Mouse (Mus musculus): ENCODE results near the gene Gja8. TPM values are rescaled to one million over a fixed set of nuclear protein-coding genes. Genes with fewer than 3 reads are reported as not detected.

Gene Gja8
- polyA plus RNA-seq (2015; fragmentation: Nextera tagmentation; extraction: Ambion mirVana) = 0.04 TPM in 1 of 2 replicates, not detected in the other

DNA sequence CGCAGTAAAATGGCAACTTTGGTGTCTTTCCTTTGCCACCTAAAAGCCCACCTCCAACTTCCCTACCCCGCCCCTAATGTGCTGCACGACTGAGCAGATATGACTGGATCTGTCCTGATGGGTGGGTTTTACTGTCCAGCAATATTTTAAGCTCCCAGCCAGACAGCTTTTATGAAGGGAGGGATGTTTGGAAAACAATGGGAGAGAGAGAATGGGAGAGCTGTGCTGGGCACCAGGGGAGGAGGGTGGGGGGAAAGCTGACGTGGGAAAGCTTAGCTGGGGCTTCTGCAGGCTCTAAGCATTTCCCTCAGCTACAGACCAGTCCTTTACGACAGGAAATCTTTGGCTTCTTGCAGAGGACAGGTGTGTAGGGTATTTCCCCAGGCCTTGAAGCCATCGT is at the start of gene Gja8:
Gja8 (minus strand) TSS at position 101 of the 400 bp plus-strand sequence.
- 74% methylated on average over 6 of the region's 6 CpGs for WGBS
- H3K27me3 ChIP-seq = no peaks in the 10 kb centered on the region
- H3K4me3 ChIP-seq (replicated peaks) = no peak within 1 kb of the TSS
- no peak within 1 kb of the TSS for H3K4me2 ChIP-seq (replicated peaks)
- peaks cover 3% of the 10 kb centered on the region for H3K4me1 ChIP-seq (replicated peaks)
- no peak within 1 kb of the TSS for H3K27ac ChIP-seq
- no peak within 1 kb of the TSS for H3K9ac ChIP-seq (replicated peaks)
- no peaks in the 10 kb centered on the region for H3K36me3 ChIP-seq
- no peak for ATAC-seq
- no peaks in the 10 kb centered on the region for H3K9me3 ChIP-seq

DNA sequence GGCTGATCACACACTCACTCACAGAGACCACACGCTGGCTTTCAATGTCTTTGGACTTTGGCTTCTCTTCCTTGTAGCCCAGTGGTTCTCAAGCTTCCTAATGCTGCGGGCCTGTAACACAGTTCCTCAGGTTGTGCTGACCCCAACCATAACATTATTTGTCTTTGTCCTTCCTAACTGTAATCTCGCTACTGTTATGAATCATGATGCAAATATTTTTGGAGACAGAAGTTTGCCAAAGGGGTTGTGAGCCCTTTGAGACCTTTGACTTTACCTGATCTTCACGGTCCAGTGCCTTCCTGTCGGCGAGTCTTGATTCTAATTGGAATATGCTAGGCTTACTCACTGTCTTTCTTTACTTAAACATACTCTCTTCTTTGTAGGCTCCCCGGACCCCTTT is 48.6 kb upstream of the Gja8 start:
- Histone ChIP-seq H3K27me3 (no peaks in the 10 kb centered on the region), H3K27ac (no peak overlapping the region), H3K4me2 (replicated peaks) (no peak overlapping the region), H3K4me3 (replicated peaks) (no peak overlapping the region), H3K9ac (replicated peaks) (no peak overlapping the region), H3K36me3 (no peaks in the 10 kb centered on the region), H3K9me3 (no peaks in the 10 kb centered on the region), H3K4me1 (replicated peaks) (no peaks in the 10 kb centered on the region)
- 85% methylated on average over 7 of the region's 7 CpGs for WGBS
- no peak for ATAC-seq

DNA sequence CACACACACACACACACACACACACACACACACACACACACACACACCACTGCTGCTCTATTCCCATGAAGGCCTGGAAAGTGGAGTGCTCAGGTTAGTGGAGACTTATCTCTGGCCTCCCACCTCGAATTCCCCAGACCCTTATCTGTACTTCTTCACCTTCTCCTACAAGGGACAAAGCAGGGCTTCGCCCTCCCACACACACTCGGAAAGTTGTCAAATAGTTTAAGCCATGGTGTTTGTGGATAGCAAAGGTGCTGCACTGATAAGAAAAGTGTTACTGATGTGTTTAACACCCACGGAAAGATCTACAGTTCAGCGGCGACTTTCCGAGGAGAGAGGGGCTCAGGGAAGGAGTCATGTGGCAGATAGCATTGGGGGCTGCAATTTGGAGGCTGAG is 45.2 kb upstream of the Gja8 start:
- Histone ChIP-seq H3K36me3 (no peaks in the 10 kb centered on the region), H3K9ac (replicated peaks) (no peak overlapping the region), H3K4me1 (replicated peaks) (no peaks in the 10 kb centered on the region), H3K27ac (no peak overlapping the region), H3K27me3 (no peaks in the 10 kb centered on the region), H3K4me2 (replicated peaks) (no peak overlapping the region), H3K9me3 (no peaks in the 10 kb centered on the region), H3K4me3 (replicated peaks) (no peak overlapping the region)
- WGBS = 79% methylated on average over 7 of the region's 7 CpGs
- no peak for ATAC-seq

DNA sequence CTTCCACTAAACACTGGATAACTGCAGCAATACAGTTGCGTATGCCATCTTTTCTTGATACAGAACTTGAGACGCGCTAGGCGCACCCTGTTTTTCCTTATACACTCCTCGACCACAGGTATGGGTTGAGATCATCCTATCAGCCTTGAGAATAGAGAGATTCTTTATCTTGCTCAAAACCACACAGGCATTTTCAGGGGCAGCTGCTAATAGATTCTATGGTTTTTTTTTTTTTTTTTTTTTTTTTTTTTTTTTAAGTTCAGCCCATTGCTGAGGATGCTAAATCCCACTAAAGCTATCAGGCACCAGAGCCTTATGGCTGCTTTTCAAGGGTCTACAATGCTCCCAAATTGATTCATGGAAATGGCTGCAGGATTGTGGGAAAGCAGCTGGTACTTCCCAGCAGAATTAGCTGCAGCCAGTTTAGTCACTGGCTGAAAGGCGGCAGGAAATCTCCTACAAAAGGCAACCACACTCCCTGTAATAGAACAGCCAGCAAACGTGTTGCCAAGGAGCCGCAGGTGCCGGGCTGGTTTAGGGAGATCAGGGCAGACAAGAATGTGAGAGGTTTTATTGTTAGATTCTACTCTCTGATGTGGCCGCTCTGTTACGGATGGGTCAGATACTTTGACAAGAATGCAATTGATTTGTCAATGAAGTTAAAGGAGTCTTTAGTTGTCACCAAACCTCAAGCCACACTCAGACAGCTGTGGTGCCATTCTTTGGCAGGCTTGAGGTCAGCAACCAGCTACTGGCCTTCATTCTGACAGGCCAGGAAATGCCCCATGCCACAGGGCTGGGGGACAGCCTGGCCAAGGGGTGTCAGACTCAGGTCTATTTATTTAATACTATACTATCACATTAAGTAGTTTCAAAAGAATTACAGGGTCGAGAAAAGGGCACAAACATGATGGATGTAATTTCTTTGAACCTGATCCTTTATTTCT is 37.5 kb upstream of the Gja8 start:
- H3K36me3 ChIP-seq = no peaks in the 10 kb centered on the region
- H3K4me3 ChIP-seq (replicated peaks) = no peak overlapping the region
- H3K9ac ChIP-seq (replicated peaks) = no peak overlapping the region
- peaks cover 11% of the 10 kb centered on the region for H3K4me1 ChIP-seq (replicated peaks)
- H3K27ac ChIP-seq = 0 out of 2 replicates have a peak overlapping the region, but pooled peaks have one; percentile 31
- no peak overlapping the region for H3K4me2 ChIP-seq (replicated peaks)
- WGBS = 45% methylated on average over 12 of the region's 12 CpGs
- no peaks in the 10 kb centered on the region for H3K9me3 ChIP-seq
- H3K27me3 ChIP-seq = no peaks in the 10 kb centered on the region
- ATAC-seq = peak; percentile 81

DNA sequence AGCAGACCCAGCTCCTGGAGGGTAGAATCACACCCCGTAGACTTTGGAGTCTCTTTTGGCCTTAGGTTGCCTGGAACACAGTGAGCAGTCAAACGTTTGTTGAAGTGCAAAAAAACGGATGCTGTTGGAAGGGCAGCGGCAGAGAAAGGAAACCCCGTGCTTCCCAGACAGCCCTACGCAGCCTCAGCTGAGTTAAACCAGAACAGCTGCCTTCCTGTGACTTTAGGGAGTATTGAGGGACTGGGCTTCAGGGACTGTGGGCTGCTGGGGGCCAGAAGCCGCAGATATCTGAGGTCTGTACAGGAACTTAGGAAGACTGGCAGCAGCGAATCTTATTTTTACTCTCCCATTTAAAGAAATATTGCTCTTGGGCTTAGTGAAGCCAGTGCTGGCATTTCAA is 34.8 kb upstream of the Gja8 start:
- Histone ChIP-seq H3K27me3 (no peaks in the 10 kb centered on the region), H3K27ac (no peak overlapping the region), H3K4me3 (replicated peaks) (no peak overlapping the region), H3K4me2 (replicated peaks) (no peak overlapping the region), H3K9me3 (no peaks in the 10 kb centered on the region), H3K4me1 (replicated peaks) (peaks cover 11% of the 10 kb centered on the region), H3K36me3 (no peaks in the 10 kb centered on the region), H3K9ac (replicated peaks) (no peak overlapping the region)
- no peak for ATAC-seq
- 67% methylated on average over 8 of the region's 8 CpGs for WGBS

DNA sequence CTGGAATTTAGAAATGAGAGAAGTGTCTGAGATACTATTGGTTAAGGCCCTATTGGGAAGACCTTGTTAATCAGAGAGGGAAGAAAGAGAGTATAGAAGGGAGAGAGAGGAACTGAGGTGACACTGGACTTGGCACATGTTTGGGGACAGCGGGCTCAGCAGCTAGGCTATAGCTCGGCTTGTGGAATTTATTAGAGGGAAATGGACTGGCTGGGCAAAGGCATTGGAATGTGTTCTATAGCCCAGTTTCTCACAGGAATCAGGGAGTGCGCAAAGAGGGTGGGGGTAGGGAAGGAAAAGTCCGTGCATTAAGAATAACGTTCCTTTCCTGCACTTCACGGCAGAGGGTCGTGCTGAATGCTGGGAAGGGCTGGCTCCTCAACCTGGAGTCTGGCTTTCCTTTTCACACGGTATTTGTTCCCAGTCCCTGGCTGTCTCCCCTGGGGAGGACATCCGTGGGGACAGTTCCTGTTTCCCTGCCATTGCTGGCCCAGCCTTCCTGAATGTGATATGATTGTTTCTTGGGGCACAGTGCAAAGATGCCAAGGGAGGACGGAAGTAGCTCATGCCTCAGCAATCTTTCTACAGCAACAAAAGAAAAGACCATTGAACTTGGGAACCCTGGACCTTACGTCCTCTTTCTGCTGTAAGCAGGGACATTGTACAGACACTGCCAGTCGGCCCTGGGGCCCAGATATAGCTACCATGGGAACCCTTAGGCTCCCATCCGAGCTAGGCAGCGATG is 27.8 kb upstream of the Gja8 start:
- Histone ChIP-seq H3K4me1 (replicated peaks) (no peaks in the 10 kb centered on the region), H3K36me3 (no peaks in the 10 kb centered on the region), H3K27ac (no peak overlapping the region), H3K4me2 (replicated peaks) (no peak overlapping the region), H3K27me3 (no peaks in the 10 kb centered on the region), H3K9ac (replicated peaks) (no peak overlapping the region), H3K4me3 (replicated peaks) (no peak overlapping the region), H3K9me3 (no peaks in the 10 kb centered on the region)
- ATAC-seq = no peak
- WGBS = 60% methylated on average over 14 of the region's 14 CpGs

DNA sequence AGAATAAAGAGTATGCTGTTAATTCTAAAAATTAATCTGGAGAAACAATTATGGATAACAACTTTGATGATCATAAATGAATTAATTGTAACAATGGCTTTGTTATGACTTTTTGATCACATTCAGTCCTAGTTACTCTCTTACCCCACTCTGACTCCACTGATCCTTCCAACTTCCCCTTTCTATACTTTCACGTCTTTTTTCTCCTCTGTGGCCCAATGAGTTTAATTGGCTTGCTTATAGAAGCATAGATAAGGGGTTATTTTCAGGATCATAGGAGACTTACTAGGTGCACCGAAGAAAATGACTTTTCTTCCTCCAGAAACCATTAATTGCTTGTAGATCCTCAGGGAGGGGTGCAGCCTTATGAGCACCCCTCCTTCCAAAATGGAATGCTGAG is 16.9 kb upstream of the Gja8 start:
- H3K9ac ChIP-seq (replicated peaks) = no peak overlapping the region
- WGBS = 88% methylated on average over 2 of the region's 2 CpGs
- peaks cover 13% of the 10 kb centered on the region for H3K4me1 ChIP-seq (replicated peaks)
- no peak for ATAC-seq
- no peaks in the 10 kb centered on the region for H3K27me3 ChIP-seq
- H3K36me3 ChIP-seq = no peaks in the 10 kb centered on the region
- no peak overlapping the region for H3K4me2 ChIP-seq (replicated peaks)
- H3K27ac ChIP-seq = no peak overlapping the region
- H3K4me3 ChIP-seq (replicated peaks) = no peak overlapping the region
- no peaks in the 10 kb centered on the region for H3K9me3 ChIP-seq

DNA sequence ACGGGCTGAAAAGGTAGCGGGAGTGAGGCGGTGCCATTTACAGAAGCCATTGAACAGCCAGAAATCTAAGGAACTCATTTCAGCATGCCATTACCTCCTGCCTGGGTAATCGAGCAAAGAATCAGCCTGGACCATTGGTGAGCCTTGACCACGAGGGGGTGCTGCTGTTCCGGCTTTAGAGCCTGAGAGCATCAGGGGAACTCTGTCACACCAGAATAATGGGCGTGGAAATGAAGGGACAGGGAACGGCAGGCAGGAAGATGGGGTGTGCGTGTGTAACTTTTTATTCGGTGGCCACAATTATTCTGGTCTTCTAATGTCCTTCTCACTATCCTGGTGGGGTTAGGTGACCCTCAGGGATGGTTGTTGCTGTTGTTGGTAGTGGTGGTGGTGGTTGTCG is 12.9 kb upstream of the Gja8 start:
- WGBS = 10% methylated on average over 11 of the region's 11 CpGs
- H3K4me1 ChIP-seq (replicated peaks) = peaks cover 21% of the 10 kb centered on the region
- peak overlapping the region; percentile 24 for H3K4me3 ChIP-seq (replicated peaks)
- H3K9me3 ChIP-seq = no peaks in the 10 kb centered on the region
- peaks cover 17% of the 10 kb centered on the region for H3K27me3 ChIP-seq
- peak; percentile 88 for ATAC-seq
- no peak overlapping the region for H3K27ac ChIP-seq
- H3K4me2 ChIP-seq (replicated peaks) = peak overlapping the region; percentile 40
- no peak overlapping the region for H3K9ac ChIP-seq (replicated peaks)
- H3K36me3 ChIP-seq = no peaks in the 10 kb centered on the region

DNA sequence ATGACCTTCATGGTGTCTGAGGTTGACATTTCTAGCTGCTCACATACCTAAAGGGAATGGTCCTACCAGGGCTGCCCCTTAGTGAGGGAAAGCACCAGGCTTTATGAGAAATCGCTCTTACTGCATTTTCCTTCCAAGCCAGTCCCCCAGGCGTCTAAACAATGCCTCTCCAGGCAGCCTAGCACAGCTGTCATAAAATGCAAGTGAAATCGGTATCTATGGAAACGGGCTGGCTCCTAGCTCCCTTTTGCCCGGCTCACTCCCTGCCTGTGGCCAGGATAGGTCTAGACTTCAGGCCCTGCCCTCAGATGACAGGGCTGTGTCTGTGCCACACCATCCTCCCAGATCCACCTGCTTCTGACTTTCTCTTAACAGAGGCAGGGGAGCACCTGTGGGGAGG is 11.8 kb upstream of the Gja8 start:
- H3K4me3 ChIP-seq (replicated peaks) = no peak overlapping the region
- ATAC-seq = peak; percentile 84
- WGBS = 6% methylated on average over 5 of the region's 5 CpGs
- no peaks in the 10 kb centered on the region for H3K9me3 ChIP-seq
- 0 out of 2 replicates have a peak overlapping the region, but pooled peaks have one; percentile 5 for H3K9ac ChIP-seq (replicated peaks)
- H3K36me3 ChIP-seq = no peaks in the 10 kb centered on the region
- H3K4me1 ChIP-seq (replicated peaks) = peaks cover 21% of the 10 kb centered on the region
- H3K27ac ChIP-seq = peak overlapping the region; percentile 46; the same call in 1 of the 2 replicates
- H3K27me3 ChIP-seq = peaks cover 19% of the 10 kb centered on the region
- H3K4me2 ChIP-seq (replicated peaks) = peak overlapping the region; percentile 19; the same call in 1 of the 2 replicates

DNA sequence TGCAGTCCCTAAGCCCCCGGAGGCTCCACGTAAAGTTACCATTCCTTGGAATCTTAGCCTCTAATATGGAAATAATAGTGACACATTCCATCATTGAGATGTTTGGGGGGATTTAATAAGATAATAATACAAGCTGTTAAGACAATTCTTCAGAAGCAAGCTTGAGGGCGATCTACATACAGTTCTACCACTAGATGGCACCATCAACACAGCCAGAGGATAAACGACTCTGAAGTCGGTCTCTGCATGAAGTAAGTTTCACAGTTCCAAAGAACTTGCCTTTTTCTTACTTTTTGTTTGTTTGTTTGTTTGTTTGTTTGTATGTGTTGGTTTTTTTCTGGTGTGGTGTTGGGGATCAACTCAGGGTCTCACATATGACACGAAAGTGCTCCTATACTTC is 10.4 kb upstream of the Gja8 start:
- H3K27me3 ChIP-seq = peaks cover 23% of the 10 kb centered on the region
- WGBS = 14% methylated on average over 6 of the region's 6 CpGs
- ATAC-seq = no peak
- no peak overlapping the region for H3K27ac ChIP-seq
- no peaks in the 10 kb centered on the region for H3K9me3 ChIP-seq
- no peak overlapping the region for H3K4me2 ChIP-seq (replicated peaks)
- H3K36me3 ChIP-seq = no peaks in the 10 kb centered on the region
- no peak overlapping the region for H3K4me3 ChIP-seq (replicated peaks)
- peaks cover 29% of the 10 kb centered on the region for H3K4me1 ChIP-seq (replicated peaks)
- H3K9ac ChIP-seq (replicated peaks) = no peak overlapping the region

DNA sequence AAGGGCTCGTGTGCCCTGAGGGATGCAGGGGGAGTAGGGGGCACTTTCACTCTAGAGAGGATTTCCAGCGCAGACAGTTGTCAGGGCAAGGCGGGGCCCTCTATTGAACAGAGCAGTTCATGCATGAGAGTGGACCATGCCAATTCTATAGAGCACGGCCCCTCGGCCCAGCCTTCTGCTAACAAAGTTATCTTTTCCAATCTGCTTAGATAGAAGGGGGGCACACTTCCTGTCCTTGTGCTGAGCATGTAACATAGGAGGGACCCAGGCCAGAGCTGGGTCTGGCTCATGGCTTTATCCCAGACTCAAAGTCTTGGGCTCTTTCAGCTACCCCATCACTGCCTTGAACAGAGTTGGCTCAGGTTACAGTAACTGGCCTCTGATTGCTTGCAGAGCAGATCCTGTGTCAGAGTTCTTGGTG is 5.5 kb upstream of the Gja8 start:
- H3K27ac ChIP-seq = no peak overlapping the region
- H3K27me3 ChIP-seq = peaks cover 23% of the 10 kb centered on the region
- peaks cover 15% of the 10 kb centered on the region for H3K4me1 ChIP-seq (replicated peaks)
- H3K36me3 ChIP-seq = no peaks in the 10 kb centered on the region
- no peak overlapping the region for H3K9ac ChIP-seq (replicated peaks)
- H3K9me3 ChIP-seq = no peaks in the 10 kb centered on the region
- 14% methylated on average over 5 of the region's 5 CpGs for WGBS
- H3K4me2 ChIP-seq (replicated peaks) = no peak overlapping the region; the same call in 1 of the 2 replicates
- ATAC-seq = peak; percentile 77
- H3K4me3 ChIP-seq (replicated peaks) = no peak overlapping the region

DNA sequence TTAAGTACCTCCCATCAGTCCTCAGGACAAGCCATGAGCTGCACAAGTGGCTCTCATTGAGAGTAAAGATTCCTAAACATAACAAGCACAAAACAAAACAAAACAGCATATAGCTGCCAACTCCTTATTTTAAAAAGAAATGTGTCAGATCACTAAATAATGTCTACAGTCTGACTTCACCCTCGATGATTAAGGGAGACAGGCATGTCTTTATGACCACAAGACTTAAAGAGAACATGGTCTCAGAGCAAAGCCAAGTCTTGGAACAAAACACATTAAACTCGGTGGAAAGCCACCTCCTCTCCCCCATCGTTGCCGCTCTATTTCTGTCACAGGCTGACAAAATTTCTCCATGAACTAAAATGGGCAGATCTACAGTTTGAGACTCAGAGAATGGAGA is 1.2 kb downstream of the Gja8 start:
- H3K4me3 ChIP-seq (replicated peaks) = no peak overlapping the region
- H3K4me2 ChIP-seq (replicated peaks) = no peak overlapping the region
- WGBS = 91% methylated on average over 4 of the region's 4 CpGs
- no peaks in the 10 kb centered on the region for H3K9me3 ChIP-seq
- no peaks in the 10 kb centered on the region for H3K36me3 ChIP-seq
- no peak overlapping the region for H3K27ac ChIP-seq
- H3K27me3 ChIP-seq = no peaks in the 10 kb centered on the region
- no peak overlapping the region for H3K9ac ChIP-seq (replicated peaks)
- no peak for ATAC-seq
- H3K4me1 ChIP-seq (replicated peaks) = no peaks in the 10 kb centered on the region

All from midbrain, embryonic 13.5 days (tissue).